Mouse (Mus musculus) bone marrow macrophage, adult 2 months (primary cell): ENCODE measurements around the gene Wsb1. TPM values are rescaled to one million over a fixed set of nuclear protein-coding genes. Genes with fewer than 3 reads are reported as not detected.
A peak's percentile ranks its signal among the peaks of the same experiment; 100 is the strongest.
"Not testable (repeated sequence)": the region's sequence is repeated elsewhere in the genome, so short reads cannot be mapped to it uniquely, and the experiment has no call there.

ENCODE experiments used
- H3K27ac ChIP-seq: 2 replicates; pipeline ENCODE4 v1.5.1; 2012; ENCODE audit warnings: low read depth, low read length; ENCODE audit not compliant: insufficient read depth
- H3K4me1 ChIP-seq: 2 replicates; pipeline ENCODE4 v1.6.1; 2012; ENCODE audit warnings: low read length; ENCODE audit not compliant: control insufficient read depth, insufficient read depth
- H3K4me3 ChIP-seq: 2 replicates; pipeline ENCODE4 v1.5.1; 2012; ENCODE audit warnings: mild to moderate bottlenecking, low read length, moderate library complexity; ENCODE audit not compliant: insufficient read depth
- CTCF ChIP-seq: IDR thresholded peaks from 2 replicates; pipeline ENCODE4 v1.5.1; 2012; ENCODE audit warnings: low read depth, mild to moderate bottlenecking, low read length, moderate library complexity
- POLR2A ChIP-seq: IDR thresholded peaks from 2 replicates; pipeline ENCODE4 v1.6.1; 2012; ENCODE audit warnings: mild to moderate bottlenecking, low read depth, low read length, borderline replicate concordance
- polyA plus RNA-seq: library from polyadenylated mRNA; stranded (reverse); fragments of >200 nt; gene quantifications from 2 replicates; pipeline ENCODE4 v1.2.4, GENCODE M21; 2012; ENCODE audit not compliant: missing spikeins, insufficient read depth, insufficient read length

The Wsb1 gene
- 181 and 218 TPM in 2 replicates for polyA plus RNA-seq

DNA sequence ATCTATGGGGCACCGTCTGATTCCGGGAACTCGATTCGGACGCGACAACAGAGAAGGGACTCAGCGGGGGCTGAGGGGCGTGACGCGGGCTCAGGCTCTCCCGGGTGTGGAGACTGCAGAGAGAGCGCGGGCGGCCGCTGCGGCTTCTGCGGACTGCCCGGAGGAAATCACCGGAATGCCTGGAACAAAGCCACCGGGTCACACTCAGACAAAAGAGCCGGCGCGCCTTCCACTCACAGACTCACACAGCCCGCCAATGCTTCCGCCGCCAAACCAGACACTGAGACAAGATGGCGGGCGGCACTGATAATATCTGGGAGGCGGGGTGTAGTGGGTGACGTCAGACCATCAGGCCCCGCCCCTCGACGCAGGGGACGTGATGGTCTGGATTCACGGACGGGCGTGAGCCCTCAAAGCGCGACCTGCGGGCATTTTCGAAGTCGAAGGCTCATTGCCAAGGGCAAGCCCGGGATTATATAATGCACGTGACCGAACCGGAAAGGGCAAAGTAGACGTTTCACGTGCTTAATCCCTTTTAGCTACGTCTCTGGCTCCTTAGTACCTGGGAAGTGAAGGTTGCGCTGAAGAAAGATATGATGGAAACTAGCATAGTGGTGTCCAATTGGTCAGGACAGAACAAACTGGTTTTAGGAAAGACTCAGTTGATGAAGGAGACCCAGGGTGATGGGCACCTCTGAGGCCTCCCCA is at the start of gene Wsb1:
Gene Wsb1 (minus strand): TSS at position 281 of the 708 bp plus-strand sequence.
- TF ChIP-seq CTCF = no peak
- TF ChIP-seq POLR2A = peak; percentile 92; the same call in 1 of the 2 replicates
- peak within 1 kb of the TSS; percentile 84 for H3K27ac ChIP-seq
- H3K4me3 ChIP-seq = peak within 1 kb of the TSS; percentile 84
- peaks cover 17% of the 10 kb centered on the region for H3K4me1 ChIP-seq

DNA sequence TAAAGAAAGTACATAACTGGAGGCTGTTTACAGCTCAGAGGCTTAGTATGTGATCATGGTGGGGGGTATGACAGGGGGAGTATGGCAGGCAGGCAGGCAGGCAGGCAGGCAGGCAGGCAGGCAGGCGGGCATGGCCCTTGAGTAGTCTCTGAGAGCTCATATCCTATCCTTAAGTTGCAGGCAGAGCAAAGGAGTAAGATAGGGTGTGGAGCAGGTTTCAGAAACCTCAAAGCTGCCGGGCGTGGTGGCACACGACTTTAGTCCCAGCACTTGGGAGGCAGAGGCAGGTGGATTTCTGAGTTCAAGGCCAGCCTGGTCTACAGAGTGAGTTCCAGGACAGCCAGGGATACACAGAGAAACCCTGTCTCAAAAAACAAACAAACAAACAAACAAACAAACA is 49.8 kb upstream of the Wsb1 start:
- H3K27ac ChIP-seq = not testable (repeated sequence)

DNA sequence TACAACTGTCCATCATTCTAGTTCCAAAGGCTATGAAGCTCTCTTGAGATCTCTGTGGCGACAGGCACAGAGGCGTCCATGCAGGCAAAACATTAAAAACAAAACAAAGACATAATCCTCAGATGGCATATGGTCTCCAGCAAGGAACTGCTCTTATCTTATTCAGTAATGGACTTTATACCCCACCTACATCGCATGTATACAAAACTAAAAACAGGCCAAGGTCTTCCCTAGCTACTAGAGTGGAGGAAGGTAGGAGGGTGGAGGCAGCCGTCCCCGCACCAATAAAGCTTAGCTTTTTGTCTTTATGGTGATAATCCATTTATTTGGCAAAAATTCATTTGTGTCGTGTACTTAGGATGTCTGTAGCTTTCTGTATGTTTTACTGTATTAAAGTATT is 48.6 kb upstream of the Wsb1 start:
- no peak overlapping the region for H3K4me3 ChIP-seq
- TF ChIP-seq CTCF (no peak), POLR2A (no peak)
- H3K27ac ChIP-seq = no peak overlapping the region
- H3K4me1 ChIP-seq = peaks cover 33% of the 10 kb centered on the region

More for the DNA sequence above, 49.8 kb upstream of the Wsb1 start:
- not testable (repeated sequence) for H3K4me3 ChIP-seq
- H3K4me1 ChIP-seq = peaks cover 34% of the 10 kb centered on the region

DNA sequence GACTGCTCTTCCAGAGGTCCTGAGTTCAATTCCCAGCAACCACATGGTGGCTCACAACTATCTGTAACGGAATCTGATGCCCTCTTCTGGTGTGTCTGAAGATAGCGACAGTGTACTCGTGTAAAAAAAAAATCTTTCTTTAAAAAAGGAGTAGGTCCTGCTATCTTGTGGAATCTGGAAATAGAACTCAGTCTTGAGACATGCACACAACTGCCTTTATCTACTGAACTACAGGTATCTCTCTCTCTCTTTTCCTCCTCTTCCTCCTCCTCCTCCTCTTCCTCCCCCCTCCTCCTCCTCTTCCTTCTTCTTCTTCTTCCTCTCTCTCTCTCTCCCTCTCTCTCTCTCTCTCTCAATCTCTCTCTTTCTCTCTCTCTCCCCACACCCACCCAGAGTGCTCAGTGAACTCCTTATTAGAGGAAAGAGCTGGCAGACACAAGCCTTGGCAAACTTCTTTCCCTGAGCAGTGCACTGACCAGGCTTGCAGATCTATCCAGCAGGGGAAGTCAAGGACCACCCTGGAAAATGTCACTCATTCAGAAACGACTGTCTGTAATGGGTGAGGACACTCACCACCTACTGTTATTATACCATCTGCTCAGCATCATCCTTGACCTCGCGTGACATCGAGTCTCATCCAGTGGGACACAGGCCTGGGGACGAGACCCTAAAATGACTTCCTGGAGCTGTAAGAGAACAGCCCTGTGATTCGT is 45.4 kb upstream of the Wsb1 start:
- H3K4me1 ChIP-seq = peaks cover 6% of the 10 kb centered on the region
- TF ChIP-seq CTCF (no peak), POLR2A (no peak)
- no peak overlapping the region for H3K4me3 ChIP-seq

DNA sequence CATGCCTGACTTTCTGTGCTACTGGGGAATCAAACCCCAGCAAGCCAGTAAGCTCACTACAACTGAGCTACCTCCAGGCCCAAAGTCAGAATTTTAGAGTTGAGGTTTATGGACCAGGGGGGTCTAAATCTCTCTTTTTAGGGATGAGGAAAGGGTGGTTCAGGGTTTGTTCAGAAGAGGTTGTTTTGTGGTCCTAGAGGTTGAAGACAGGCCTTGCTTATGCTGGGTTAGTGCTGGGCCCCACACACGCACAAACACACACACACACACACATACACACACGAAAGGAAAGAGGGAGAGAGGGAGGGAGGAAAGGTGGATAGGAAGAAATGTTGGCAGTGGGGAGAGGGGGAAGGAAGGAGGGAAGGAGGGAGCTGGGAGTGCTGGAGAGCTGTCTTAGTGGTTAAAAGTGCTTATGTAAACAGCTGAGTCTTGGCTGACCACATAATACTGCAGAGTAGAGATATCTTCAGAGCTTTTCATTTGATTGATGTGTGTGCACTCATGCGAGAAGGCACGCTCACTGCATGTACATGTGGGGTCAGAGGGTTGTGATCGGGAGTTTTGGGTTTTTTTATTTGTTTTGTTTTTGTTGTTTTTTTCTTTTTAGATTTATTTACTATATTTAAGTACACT is 42.5 kb upstream of the Wsb1 start, which contains the start of gene Gm9964:
Gene Gm9964 (minus strand): TSS at position 51 of the 636 bp plus-strand sequence.
- no peak for TF ChIP-seq POLR2A
- no peak for TF ChIP-seq CTCF
- Histone ChIP-seq H3K4me1 (peaks cover 17% of the 10 kb centered on the region), H3K4me3 (no peak within 1 kb of the TSS), H3K27ac (0 out of 2 replicates have a peak within 1 kb of the TSS, but pooled peaks have one; percentile 3)

More for the DNA sequence above, 45.4 kb upstream of the Wsb1 start:
- H3K27ac ChIP-seq = no peak overlapping the region

DNA sequence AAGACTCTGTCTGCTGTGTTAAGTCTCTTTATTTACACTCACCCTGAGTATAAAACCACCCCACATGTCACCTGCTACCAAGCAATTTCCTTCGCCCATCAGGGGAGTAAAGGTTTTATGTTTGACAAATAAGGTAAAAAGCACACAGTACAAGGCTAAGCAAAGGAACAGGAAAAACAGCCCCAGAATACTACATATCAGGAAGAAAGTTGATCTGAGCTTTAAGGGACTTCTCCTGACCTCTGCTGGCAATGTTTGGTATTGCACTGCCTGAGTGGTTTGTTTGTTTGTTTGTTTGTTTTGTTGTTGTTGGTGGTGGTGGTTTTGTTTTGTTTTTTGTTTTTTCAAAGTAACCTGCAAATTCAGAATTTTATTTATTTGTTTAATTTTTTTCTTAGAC is 41.7 kb upstream of the Wsb1 start:
- Histone ChIP-seq H3K4me3 (no peak overlapping the region), H3K4me1 (peaks cover 25% of the 10 kb centered on the region), H3K27ac (0 out of 2 replicates have a peak overlapping the region, but pooled peaks have one; percentile 3)
- TF ChIP-seq CTCF (no peak), POLR2A (no peak)

DNA sequence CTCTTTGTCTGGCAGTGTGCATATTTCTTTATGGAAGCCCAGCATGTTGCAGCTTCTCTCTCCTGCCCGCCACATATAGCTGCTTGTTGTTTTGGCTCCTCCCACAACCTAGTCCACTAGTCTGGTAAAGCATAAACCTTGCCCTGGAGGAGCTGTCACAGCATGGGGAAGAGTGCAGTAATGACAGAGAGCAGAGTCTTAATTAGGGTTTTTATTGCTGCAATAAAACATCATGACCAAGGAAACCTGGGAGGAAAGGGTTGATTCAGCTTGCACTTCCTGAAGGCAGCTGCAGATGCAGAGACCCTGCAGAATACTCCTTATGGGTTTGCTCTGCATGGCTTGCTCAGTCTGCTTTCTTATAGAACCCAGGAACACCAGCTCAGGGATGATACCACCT is 39.5 kb upstream of the Wsb1 start:
- no peak overlapping the region for H3K4me3 ChIP-seq
- H3K27ac ChIP-seq = no peak overlapping the region
- peaks cover 41% of the 10 kb centered on the region for H3K4me1 ChIP-seq
- no peak for TF ChIP-seq POLR2A
- no peak for TF ChIP-seq CTCF

DNA sequence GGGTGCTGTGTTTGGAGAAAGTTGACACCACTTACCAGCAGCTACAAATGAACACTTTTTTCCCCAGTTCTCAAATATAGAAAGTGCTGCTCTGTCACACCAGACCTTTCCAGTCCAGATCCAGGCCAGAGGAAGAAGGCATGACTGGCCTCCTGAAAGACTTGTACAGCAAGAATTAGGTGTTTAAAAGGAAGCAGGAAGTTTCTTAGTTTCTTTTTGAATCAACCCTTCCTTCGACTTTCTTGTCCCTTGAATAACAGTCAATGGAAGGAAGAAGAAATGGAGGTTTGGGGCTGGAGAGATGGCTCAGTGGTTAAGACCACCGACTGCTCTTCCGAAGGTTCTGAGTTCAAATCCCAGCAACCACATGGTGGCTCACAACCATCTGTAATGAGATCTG is 38.6 kb upstream of the Wsb1 start:
- H3K4me3 ChIP-seq = no peak overlapping the region
- TF ChIP-seq CTCF = no peak
- no peak for TF ChIP-seq POLR2A
- H3K27ac ChIP-seq = peak overlapping the region; percentile 47
- peaks cover 51% of the 10 kb centered on the region for H3K4me1 ChIP-seq

DNA sequence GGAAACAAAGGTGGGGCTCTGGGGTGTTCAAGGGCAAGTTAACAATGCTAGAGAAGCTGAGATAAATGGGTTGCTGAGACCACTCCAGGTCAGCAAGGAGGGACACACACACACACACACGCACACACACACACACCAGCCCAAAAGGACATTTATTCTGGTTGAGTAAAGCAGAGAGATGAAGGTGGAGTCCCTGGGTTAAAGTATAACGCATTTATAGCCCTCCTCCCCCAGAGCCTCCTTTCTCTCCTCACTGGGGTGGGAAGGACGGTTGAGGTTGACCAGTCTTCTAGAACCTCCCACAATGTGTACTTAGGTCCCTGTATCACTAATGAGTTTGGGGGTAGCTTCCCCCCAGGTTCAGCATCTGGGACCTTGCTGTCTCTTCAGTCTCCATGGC is 37.7 kb upstream of the Wsb1 start:
- Histone ChIP-seq H3K4me1 (peaks cover 57% of the 10 kb centered on the region), H3K27ac (no peak overlapping the region), H3K4me3 (no peak overlapping the region)
- TF ChIP-seq CTCF = no peak
- no peak for TF ChIP-seq POLR2A

DNA sequence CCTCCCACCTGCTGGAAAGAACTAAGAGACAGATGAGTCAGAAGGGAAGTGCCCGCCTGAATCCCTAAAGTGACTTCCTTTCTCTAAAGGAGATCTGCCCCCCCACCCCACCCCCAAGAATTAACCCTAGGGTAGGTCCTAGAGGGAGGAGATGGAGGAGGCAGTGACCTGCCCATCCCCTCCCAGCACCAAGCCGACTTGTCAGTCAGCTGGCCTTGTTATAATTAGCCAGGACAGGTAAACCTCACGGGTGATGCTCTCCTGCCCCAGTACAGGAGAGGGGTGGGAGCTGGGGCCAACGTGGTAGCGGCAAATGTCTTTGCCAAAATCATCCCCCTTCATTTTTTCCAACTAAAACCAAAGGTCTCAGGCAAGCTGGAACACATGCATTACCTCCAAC is 37.2 kb upstream of the Wsb1 start:
- no peak for TF ChIP-seq POLR2A
- TF ChIP-seq CTCF = no peak
- Histone ChIP-seq H3K27ac (peak overlapping the region; percentile 61), H3K4me3 (no peak overlapping the region), H3K4me1 (peaks cover 60% of the 10 kb centered on the region)
